Mouse (Mus musculus) lung, postnatal 0 days (tissue): ENCODE data around the gene Zfp655.
"Not testable (repeated sequence)": the region's sequence is repeated elsewhere in the genome, so short reads cannot be mapped to it uniquely, and the experiment has no call there.

Source experiments
- CTCF ChIP-seq: IDR thresholded peaks from 2 replicates; pipeline ENCODE4 v1.5.1; 2016; ENCODE audit warnings: antibody characterized with exemption, mild to moderate bottlenecking
- EP300 ChIP-seq: IDR thresholded peaks from 2 replicates; pipeline ENCODE4 v1.6.1; 2016; ENCODE audit warnings: antibody characterized with exemption, mild to moderate bottlenecking, control low read depth

DNA sequence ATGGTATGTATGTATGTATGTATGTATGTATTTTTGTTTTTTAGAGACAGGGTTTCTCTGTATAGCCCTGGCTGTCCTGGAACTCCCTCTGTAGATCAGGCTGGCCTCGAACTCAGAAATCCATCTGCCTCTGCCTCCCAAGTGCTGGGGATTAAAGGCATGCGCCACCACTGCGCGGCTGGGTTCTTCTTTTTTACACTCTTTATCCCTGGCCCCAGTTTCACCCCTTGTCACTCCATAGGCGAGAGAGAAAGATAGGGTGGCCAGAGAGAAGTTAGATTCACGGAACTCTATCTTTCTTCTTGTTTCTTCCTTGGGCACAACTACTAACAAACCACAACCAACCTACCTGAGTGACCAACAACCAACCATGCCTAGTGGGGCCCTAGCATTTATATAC, 2.2 kb upstream of the Zfp655 start:
- not testable (repeated sequence) for TF ChIP-seq CTCF, EP300
